Mouse (Mus musculus) left cerebral cortex, adult 9 months (tissue): Measurements from ENCODE around the gene Gm21693.
A peak's percentile ranks its signal among the peaks of the same experiment; 100 is the strongest.
"Not testable (repeated sequence)": the region's sequence is repeated elsewhere in the genome, so short reads cannot be mapped to it uniquely, and the experiment has no call there.

ENCODE experiments used
- DNase-seq, 2 experiments: peaks; one replicate each; pipeline ENCODE4 v3.0.0; 2022; ENCODE audit warnings: low spot score in 2 of 2

The Gm21693 gene

DNA sequence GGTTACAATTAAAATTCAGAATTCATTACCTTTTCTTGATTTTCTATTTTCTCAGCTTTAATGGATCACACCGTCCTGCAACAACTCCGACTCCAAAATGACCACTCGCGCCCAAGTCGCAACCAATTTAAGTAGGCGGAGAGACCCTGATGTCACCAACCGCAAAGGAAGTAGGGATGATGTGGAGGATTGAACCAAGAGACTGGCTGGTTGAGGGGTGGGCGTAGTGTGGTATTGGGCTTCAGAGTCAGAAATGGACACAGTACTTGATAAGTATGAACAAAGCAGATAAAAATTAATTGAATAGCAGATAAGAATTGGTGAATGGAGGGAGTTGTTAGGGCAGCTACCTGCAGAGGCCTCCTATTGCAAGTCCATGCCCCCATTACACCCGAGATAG lies at the start of gene Gm21693:
TSS of gene Gm21693 (minus strand) at position 101 of the 400 bp plus-strand sequence.
- DNase-seq: not testable (repeated sequence)

DNA sequence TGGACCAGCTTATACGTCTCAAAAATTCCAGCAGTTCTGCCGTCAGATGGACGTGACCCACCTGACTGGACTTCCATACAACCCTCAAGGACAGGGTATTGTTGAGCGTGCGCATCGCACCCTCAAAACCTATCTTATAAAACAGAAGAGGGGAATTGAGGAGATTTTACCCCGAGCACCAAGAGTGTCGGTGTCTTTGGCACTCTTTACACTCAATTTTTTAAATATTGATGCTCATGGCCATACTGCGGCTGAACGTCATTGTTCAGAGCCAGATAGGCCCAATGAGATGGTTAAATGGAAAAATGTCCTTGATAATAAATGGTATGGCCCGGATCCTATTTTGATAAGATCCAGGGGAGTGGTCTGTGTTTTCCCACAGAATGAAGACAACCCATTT lies 4.5 kb downstream of the Gm21693 start:
- peak; percentile 7 to 35 for DNase-seq

DNA sequence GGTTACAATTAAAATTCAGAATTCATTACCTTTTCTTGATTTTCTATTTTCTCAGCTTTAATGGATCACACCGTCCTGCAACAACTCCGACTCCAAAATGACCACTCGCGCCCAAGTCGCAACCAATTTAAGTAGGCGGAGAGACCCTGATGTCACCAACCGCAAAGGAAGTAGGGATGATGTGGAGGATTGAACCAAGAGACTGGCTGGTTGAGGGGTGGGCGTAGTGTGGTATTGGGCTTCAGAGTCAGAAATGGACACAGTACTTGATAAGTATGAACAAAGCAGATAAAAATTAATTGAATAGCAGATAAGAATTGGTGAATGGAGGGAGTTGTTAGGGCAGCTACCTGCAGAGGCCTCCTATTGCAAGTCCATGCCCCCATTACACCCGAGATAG lies 38.8 kb downstream of the Gm21693 start, which contains the start of gene Gm21677:
TSS of gene Gm21677 (minus strand) at position 101 of the 400 bp plus-strand sequence.
- DNase-seq: not testable (repeated sequence)
